Mouse (Mus musculus) spleen, adult 2 months (tissue): ENCODE data around the gene Adar.

ENCODE experiments used
- CTCF ChIP-seq: fragments of 200-500 bp; IDR thresholded peaks from 2 replicates; pipeline ENCODE4 v1.5.1; 2011; ENCODE audit warnings: mild to moderate bottlenecking, inconsistent platforms; ENCODE audit not compliant: insufficient read depth, insufficient read length, insufficient replicate concordance; ENCODE audit errors: extremely low read depth
- POLR2A ChIP-seq: fragments of 200-500 bp; IDR thresholded peaks from 2 replicates; pipeline ENCODE4 v1.6.1; 2011; ENCODE audit warnings: low read depth, low read length, inconsistent platforms

DNA sequence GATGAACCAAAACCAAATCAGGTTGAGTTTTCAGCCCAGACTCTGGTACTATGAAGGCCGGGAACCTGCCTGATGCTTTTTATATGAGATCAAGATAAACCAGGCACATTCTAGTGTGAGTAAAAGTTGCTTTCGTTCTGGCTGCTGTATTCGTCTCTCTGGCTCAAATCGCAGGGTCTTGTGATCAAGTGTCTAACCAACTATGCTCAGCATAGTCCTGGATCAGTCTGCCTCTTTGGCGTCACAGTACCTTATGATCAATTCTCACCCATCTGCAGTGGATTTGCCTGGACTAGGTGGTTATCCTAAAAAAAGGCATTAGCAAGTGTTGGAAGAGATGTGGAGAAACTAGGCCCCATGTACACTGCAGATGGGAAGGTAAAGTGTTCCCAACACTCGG, 10.8 kb upstream of the Adar start:
- TF ChIP-seq CTCF, result no peak
- no peak for TF ChIP-seq POLR2A
